Mouse (Mus musculus) fibroblast of lung, adult 2 months (primary cell): ENCODE measurements around the gene Atox1.

ENCODE experiments used
- DNase-seq: peaks from one replicate; pipeline ENCODE4 v3.0.0-alpha.2; 2011; ENCODE audit warnings: low read depth

Gene Atox1

DNA sequence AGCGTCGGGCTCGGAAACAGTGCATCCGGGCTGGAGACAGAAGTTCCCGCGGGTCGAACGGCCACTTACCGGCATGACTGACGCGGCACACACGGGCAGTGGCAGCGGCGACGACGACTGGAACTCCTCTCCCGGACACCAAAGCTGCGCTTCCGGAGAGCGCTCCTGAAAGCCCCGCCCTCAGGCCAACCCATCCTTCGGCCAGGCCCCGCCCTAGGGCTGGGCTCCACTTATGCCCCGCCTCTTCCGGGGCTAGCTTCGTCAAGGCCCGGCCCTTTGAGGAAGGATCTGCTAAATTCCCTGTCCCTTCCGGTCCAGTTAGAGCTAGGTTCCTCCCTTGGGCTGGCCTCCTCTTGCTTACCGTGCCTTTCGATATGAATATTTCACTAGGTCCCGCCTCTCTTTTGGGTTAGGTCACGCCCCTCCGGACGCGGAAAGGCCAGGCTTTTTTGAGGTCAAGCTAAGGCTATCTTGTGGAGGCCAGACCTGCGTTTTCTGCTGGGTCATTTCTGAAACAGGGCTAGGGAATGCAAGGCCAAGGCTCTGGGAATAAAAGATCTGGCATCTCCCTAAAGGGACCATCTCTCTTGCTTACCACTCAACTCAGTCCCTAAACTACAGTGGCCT lies at the start of gene Atox1:
Gene Atox1, minus strand, starts transcription at position 221 of the 627 bp plus-strand sequence.
- DNase-seq = peak; percentile 97

DNA sequence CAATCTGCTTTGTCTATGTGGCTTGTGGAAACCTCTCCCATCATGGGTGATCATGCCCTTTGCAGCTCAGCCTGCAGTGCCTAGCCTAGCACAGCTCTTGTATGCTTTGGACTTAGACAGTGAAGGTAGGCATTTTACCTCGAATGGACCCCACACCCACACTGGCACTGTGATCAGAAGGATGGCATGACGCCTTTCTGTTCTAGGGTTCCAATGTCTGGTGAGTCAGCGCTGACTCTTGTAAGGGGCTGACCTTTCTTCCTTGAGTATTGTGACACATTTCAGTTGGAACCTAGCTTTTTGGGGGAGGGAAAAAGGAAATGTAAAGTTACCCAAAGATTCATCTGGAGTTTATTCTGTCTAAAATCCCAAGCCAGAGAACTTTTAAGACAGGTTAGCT lies 44.4 kb upstream of the Atox1 start:
- DNase-seq = peak; percentile 45

DNA sequence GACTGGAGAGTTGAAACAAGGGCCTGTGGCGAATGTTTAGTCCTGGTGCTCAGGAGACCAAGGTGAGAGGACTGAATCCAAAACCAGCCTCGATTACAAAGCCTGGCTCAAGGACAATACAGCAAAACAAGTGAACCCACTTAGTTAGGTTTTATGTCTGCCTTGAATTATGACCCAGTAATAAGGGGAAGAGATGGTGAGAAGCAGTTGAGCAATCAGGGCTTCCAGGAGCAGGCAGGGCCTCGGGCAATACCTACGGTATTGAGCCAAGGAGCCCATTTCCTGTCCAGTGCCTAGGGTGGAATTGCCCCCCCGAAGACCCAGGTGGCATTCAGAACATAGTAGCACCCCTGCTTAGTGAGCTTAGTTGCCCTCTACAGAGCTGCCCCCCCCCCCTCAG lies 41.8 kb upstream of the Atox1 start:
- DNase-seq = no peak

DNA sequence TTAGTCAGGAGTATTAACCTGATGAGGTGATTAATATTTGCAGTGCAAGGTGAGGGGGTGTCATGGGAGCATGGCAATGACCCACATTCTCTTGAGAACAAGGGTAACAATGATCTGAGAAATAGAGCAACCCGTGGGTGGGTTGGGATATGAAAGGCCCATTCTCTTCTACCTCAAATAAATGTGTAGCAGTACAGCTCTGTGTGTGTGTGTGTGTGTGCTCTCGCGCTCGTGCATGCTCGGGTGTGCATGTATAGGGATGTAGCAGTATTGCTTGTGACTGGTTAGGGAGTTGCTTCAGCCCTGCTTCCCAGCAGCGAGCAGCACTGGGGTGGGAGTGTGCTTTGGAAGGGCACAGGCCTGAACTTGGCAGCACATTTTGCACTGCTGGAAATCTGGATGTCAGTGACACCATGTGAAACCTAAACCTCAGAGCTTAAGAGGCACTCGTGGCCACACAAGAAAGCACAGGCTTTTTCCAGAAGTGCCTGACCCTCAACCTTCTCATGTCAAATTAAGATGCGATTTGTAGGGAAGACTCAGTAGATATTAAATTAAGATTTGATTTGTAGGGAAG lies 41.0 kb upstream of the Atox1 start:
- no peak for DNase-seq

DNA sequence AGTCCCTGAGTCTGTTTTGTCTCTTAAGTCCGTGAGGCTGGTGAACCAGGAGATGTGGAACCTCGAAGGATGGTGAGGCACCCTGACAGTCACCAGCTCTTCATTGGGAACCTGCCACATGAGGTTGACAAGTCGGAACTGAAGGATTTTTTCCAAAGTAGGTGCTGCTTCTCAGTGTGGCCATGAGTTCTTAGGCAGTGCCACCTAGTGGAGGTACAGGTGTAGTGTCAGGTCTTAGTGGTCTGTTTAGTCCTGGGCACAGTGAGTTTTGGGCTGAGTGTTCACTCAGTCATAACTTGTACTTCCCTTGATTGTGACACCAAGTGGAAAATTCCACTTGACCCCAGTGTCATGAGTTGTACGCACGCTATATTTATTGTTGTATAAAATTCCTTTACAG lies 36.8 kb upstream of the Atox1 start:
- peak; percentile 34 for DNase-seq

DNA sequence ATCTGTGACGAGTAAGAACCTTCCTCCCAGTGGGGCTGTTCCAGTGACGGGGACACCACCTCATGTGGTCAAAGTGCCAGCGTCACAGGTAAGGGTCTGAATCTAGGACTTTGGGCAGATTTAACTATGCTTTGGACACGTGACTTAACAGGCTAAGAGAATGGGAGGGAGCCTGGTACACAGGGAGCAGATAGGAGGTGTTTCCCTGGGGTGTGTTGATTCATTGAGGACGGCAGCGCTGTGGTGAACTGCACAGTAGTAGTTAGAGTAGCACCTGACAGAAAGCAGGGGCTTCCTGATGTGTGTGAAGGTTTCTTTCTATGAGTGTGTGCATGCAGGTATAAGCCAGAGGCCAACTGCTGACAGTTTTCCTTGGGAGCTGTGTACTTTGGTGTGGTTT lies 35.1 kb upstream of the Atox1 start:
- DNase-seq = no peak

DNA sequence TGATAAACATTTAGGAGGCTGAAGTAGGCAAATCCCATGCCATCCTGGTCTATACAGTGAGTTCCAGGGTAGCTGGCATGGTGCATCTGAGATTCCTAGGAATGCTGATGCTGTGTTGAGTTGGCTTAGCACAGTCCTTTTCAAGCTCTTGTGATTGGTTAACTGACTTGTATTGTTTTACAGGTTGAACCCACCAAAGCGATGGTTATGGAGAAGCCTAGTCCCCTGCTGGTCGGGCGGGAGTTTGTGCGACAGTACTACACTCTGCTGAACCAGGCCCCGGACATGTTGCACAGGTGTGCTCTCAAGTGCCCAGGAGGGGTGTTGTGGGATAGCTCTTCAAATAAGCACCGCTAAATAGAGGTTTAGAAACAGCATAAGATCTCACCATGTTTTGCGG lies 24.4 kb upstream of the Atox1 start:
- DNase-seq = no peak

DNA sequence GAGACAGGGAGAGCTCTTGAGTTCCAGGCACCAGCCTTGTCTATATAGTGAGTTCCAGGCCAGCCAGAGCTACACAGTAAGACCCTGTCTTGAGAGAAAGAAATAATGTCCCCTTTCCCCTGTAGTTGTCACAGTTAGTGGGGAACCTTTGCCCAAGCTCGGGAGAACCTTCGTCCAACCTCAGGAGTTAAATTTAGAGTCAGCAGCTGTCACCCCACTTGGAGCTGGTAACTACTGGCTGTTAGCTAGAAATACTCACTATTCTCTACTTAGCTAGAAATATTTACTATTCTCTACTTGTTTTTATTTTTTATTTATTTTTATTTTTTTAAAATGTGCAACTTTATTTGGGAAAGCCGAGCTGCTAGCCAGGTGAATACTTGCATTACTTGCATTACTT lies 12.2 kb upstream of the Atox1 start:
- DNase-seq = no peak

DNA sequence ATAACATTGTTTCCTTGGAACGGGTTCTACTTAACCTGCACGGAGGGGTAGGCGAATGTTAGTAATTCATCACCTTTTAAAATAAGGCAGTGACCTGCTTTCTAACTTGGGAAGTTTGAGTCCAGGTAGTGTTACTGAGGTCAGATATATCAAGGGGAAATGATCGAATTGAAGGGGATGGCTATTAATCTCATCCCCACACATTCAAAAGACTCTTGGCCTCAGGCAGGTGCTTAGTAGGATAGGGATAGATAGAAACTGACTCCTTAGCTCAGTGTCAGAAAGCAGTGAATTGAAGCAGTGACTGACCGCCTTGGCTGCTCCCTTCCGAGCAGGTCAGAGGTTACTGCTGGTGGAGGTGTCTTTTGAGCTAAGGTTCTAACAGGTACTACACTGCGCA lies 10.4 kb upstream of the Atox1 start:
- DNase-seq = no peak

DNA sequence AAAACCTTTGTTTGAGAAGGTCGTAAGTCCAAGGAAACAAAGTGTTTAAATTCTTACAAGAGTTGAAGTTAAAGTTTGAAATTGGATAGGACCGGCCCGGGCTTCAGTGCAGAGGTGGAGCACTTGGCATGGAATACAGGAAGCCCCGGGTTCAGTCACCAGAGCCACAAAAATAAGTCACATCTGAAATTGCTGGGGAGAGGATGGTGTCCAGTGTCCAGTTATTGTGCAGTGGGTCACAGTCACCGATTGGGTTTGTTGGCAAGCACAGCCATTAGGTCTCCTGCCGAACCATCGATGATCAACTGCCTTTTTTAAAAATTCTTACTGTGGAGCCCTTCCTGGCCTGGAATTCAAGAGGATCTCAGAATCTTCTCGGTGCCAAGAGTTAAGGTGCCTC lies 9.7 kb upstream of the Atox1 start:
- no peak for DNase-seq

DNA sequence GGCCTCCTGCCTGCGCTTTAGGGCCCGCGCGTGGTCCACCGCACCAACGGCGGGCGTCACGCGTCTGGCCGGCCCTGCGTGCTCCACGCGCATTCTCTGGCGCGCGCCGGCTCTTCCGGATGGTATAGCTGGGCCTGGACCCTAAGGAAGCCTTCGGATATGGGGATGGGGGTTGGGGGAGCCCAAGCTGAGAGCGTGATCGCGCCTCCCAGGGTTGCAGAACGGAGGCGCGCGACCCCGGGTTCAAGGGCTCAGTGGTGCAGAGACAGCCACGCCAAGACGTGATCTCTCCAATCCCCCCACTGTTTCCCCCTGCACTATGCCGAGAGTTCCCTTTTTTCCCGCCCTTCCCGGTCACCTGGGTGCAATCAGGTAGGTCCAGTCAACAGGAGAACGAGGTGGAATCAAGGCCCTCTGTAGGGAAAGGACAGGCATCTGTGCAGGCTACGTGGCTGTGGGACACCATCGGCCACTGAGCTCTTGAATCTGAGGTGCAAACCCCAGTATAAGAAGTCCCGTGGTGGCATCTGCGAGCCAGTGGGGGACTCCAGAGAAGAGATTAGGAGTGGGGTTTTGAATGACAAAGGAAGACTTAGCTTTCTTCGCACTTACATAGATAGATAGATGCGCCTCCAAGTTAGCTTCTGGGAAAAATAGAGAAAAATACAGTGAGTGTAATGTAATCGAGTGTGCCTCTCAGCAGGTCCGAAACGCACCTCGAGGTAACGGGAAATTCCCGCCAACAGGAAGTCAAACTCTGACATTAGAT lies 9.1 kb upstream of the Atox1 start:
- no peak for DNase-seq

DNA sequence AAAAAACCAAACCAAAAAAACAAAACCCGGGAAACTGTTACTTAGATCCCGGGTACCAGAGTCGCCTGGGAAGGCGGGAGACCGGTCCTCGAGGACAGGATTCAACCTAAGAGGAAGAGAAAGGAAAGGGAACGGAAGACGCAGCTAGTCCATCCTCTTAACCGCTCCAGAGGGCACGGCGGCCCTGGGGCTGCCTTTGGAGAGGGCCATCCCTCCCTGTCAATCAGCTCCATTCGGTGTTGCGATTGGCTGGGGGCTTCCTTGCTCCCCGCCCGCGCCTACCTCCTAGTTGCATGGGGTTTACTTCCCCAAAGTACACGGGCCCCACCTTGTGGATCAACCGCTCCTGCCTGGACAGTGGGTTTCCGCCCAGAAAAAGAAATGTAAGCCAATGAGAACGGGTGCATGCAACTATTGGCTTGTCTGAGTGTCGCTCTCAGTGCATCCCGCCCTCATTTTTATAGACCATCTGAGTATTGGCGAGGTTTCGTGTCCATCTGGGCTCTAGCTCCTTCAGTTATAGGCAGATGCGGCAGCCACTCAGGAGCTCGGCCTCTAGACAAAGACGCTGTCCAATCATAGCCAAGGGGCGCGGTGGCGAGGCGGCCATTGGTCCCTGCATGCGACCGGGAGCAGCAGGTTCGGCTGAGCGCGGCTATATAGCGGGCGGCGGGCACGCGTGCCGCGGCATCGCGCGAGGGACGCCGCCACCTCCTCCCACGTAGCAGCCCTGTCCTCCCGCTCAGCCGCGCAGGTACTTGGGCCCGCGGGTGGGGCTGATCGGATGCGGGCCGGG lies 8.2 kb upstream of the Atox1 start, which contains the start of gene G3bp1:
Gene G3bp1, plus strand, starts transcription at position 638 of the 796 bp plus-strand sequence.
- DNase-seq = peak; percentile 100

DNA sequence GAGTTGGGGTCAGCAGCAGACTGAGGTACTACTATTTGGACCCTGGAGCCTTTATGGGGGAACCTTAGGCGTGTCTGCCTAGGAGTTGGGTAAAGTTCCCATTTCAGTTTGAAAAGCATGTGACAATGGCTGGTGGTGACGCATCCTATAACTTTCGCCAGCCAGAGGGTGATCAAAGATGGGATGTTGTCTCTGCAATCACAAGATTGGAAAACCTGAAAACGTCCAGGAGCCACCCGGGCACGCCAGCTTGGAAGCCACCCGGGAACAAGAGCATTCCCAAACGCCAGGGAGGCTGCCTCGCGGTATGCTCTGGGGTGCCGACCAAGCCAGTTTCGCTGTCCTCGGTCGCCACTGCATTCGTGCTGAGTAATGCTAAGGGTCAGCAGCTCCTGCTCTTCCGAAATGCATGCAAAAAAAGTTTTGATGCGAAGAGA lies 7.6 kb upstream of the Atox1 start:
- DNase-seq = no peak

DNA sequence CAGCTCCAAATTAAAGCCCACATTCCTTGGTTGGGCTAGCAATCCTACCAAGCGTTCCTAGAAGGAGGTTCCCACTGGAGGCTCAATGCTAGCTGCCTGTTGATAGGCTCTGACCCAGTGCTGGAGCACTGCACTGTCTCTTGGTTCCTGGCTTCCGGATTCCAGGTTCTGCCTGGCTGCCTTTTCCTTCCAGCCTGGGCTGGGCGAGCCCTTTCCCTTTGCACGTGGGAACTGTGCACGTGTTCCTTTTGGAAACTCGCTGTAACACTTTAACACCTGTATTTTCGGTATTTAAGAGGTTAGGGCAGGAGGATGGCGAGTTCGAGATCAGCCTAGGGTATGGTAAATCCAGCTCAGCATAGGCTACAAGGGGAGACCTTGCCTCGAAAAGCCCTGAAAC lies 7.0 kb upstream of the Atox1 start:
- no peak for DNase-seq

DNA sequence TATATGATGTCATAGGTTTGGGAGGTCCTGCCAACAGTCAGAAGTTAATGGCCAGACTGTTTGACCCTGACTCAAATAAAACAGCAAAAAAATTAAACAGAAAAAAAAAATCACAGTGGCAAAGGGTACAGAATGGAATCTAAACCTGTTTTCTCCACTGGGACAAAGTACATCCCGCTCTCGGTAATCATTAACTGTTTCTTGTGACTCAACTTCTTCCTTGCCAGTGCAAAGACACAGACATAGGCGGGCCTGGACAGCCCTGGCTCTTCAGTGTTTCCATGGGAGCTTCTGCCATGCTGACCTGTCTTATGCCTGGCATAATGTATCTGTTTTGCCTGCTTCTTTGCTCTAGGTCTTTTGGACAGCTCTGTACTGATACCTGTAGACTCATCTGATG lies 4.1 kb upstream of the Atox1 start:
- no peak for DNase-seq

DNA sequence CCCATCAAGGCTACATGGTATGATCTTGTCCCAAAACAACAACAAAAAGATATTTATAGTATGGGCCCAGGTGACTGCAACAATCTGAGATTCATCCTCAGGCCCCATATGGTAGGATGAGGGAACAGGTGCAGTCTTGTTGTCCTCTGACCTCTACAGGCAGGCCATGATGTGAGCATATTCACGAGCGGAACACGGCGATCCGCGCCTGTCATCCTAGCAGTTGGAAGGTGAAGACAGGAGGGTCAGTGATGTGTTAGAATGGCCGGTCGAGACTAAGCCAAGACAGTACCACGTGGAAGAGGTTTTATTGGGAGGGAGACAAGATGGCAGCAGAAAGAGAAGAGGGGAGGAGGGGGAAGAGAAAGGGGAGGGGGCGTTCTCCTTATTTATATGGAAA lies 3.7 kb upstream of the Atox1 start:
- no peak for DNase-seq

DNA sequence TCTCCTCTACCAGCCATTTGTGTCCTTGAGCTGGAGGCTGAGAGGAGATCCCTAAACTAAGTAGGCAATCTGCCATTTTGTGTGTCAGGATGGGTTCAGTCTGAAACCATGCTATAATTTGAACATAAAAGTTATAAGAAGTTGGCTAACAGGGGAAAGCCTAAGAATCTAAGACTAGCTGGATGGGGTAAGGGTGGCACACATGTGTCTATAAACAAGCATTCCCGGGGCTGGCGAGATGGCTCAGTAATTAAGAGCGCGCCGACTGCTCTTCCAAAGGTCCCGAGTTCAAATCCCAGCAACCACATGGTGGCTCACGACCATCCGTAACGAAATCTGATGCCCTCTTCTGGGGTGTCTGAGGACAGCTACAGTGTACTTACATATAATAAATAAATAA lies 1.1 kb upstream of the Atox1 start:
- DNase-seq = no peak

DNA sequence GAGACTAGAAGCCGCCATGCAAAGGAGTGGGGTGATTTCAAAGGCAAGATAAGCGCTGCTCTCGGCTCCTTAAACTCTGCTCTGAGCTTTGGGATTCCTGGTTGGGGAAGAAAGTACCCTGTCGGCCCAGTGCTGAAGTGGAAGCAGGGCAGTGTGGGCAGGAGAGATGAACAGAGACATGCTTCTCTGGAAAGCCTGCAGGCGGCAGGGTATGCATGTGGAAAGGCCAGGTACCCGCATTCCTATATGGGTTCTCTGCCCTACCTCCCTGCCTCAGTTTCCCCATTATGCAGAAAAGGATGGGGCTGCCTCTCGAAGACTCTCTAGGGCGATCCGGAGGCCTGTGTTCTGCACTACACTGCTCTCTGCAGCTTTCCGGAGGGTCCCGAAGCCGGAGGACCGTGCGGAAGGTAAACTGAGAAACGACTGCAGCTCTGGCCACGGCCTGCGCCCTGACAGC lies 450 bp downstream of the Atox1 start:
- DNase-seq = no peak

DNA sequence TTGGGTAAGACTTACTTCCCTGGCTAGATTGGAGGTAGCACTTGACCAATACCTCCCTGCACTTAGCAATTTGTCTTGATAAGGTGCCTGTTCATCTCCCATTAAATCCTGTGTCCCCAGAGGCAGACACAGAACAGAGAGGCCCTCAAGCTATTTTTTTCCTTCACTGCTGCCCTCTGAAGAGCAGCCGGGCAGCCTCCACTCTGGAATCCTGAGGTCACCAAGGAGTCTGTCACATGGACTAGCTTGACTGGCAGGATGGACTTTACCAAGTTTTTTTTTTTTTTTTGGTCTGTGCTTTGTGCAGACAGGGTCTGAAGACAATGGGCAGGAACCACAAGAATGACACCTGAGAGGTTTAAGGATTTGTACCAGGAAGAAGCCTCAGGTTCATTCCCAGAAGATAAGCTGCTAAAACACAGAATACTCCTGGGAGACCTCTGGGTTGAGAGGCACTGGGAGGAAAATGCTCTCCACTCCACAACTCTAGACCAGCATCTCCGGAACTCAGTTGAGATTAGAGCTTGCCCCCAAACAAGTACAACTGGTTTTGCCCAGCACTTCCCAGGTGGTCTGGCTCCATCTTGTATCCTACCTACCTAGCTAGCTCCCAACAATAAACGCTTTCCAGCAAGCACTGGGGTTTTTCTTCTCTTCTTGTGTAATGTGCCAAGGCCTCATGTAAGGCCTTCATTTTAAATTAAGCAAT lies 1.0 kb downstream of the Atox1 start:
- no peak for DNase-seq

DNA sequence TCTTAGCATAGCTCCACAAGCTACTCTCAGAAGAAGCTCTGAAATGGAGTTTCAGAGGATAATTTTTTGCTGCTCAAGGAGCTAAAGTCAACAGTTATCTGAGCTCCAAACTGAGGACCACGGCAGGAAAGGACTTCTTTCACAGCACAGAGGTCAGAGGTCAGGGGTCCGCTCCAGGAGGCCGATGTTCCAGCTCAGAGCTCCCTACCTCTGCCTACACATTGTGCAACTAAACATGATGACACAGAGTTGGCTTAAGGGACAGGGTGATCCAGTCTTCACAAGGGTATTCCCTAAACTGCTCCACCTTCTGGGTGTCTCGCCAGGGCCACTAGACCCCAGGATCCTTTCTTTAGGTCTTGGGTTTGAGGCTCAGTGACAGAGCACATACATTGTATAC lies 2.5 kb downstream of the Atox1 start:
- DNase-seq = no peak

DNA sequence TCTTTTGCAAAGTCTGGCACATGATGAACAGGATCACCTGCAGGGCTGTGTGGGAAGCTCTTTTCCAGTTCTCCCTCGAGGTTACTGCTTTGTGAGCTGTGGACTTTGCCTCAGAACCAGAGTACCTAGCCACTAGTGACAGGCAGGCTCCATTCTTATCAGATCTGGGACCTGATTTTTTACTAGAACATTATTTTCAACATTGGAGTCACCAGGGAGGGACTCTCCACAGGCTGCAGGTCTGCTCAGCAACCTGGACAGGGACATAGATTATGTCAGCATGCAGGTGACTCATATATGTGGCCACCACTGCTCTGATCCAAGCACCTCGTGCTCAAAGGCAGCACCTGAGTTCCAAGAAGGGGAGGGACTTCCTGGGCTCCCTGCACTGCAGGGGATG lies 5.9 kb downstream of the Atox1 start:
- no peak for DNase-seq

DNA sequence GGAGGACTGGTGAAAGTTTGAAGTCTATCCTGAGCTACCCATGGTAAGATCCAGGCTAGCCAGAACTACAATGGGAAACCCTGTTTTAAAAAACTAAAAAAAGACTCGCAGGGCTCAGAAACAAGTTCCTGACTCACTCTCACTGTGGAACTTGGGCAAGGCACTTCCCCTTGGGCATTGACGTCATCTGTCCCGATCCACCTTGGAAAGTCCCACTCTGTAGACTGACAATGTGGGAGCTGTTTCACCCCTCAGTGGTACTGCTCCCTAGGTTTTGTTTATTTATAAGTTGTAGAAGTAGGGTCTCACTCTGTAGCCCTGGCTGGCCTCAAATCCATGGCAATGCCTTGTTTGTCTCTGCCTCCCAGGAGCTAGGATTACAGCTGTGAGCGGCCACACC lies 7.4 kb downstream of the Atox1 start:
- DNase-seq = no peak
